Mouse (Mus musculus): ENCODE data around the gene Fam205a1. TPM values are rescaled to one million over a fixed set of nuclear protein-coding genes. Genes with fewer than 3 reads are reported as not detected.
"Not testable (repeated sequence)": the region's sequence is repeated elsewhere in the genome, so short reads cannot be mapped to it uniquely, and the experiment has no call there.

Gene Fam205a1
- polyA plus RNA-seq (2012; rRNA removed) = 0.02 TPM in 1 of 2 replicates, not detected in the other

- DNase-seq (ENCODE audit: low read depth, low spot score) = not testable (repeated sequence)
- 80% methylated on average over 1 of the region's 1 CpGs for WGBS
Measured at GRCm38 (mm10) chr4:42853788-42854187, at the start of gene Fam205a1. TSS of gene Fam205a1 (minus strand) at chr4:42853888.

DNA sequence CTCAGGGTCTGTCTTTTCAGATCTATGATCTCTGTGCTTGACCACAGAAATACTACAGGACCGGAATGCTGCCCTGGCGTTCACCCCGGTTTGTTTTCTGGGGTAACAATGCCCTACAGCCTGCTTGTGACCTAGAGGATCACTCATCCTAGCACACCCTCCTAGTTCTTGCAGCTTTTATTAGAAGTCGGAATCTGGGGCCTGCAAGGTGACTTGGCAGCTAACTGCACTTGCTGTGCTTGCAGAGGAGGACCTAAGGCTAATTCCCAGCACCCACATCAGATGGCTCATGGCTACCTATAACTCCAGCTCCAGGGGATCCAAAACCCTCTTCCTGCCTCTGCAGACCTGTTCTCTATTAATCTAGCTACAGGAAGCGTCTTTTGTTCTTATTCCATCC is 49.0 kb upstream of the Fam205a1 start:
- WGBS = 82% methylated on average over 5 of the region's 5 CpGs
- DNase-seq (ENCODE audit: low read depth, low spot score) = no peak

GRCm38 (mm10) chr4:42902174-42902573 is 48.5 kb upstream of the Fam205a1 start:
- DNase-seq (ENCODE audit: low read depth, low spot score) = no peak
- WGBS = 37% methylated on average over 9 of the region's 9 CpGs

- DNase-seq (ENCODE audit: low read depth, low spot score) = no peak
- 59% methylated on average over 5 of the region's 5 CpGs for WGBS
Measured at GRCm38 (mm10) chr4:42900878-42901277, 47.2 kb upstream of the Fam205a1 start.

DNA sequence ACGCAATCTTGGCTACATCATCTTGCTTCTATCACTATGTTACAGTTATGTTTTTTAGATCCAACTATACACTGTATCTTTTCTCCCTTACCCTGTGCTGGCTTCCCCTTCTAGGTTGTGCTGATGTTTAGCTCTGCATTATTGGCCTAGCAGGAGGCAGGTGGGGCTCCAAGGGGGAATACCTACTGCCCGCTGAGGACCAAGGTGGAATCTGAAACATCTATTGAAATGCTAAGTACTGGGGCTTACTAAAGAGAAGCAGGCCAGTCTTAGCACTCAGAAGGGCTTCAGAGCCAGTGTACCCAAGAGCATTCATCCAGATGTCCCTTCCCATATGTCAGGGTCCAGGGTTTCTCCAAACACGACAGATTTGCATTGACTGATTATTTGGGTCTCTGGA is 45.2 kb upstream of the Fam205a1 start:
- DNase-seq (ENCODE audit: low read depth, low spot score) = no peak
- WGBS = 42% methylated on average over 3 of the region's 3 CpGs

GRCm38 (mm10) chr4:42895118-42895517 is 41.4 kb upstream of the Fam205a1 start:
- DNase-seq (ENCODE audit: low read depth, low spot score) = no peak
- 68% methylated on average over 7 of the region's 7 CpGs for WGBS

DNA sequence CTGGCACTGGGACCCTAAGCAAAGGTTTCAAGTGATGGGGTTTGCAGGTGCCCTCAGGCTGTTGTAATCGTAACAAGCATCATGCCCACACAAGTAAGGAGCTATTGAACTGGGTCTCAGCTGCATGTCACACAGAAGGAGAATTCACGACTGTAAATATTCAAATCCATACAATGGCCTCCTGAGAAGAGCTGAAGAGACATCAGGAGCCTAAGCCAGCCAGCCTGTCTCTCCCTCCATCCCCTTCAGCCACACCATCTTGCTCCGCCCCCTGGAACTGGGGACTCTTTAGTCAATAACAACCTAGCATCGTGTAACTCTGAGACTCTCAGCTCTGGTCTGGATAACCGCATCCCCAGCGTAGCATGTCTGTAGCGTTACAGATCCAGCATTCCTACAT is 37.5 kb upstream of the Fam205a1 start:
- DNase-seq (ENCODE audit: low read depth, low spot score) = no peak
- WGBS = 66% methylated on average over 7 of the region's 7 CpGs

GRCm38 (mm10) chr4:42888806-42889205 is 35.1 kb upstream of the Fam205a1 start:
- no peak for DNase-seq (ENCODE audit: low read depth, low spot score)
- 88% methylated on average over 6 of the region's 6 CpGs for WGBS

GRCm38 (mm10) chr4:42886926-42887325 is 33.2 kb upstream of the Fam205a1 start:
- 78% methylated on average over 6 of the region's 6 CpGs for WGBS

GRCm38 (mm10) chr4:42880677-42880948 is 26.9 kb upstream of the Fam205a1 start:
- DNase-seq (ENCODE audit: low read depth, low spot score) = no peak
- WGBS = 19% methylated on average over 1 of the region's 1 CpGs

More at GRCm38 (mm10) chr4:42886926-42887325, 33.2 kb upstream of the Fam205a1 start:
- DNase-seq (ENCODE audit: low read depth, low spot score) = no peak

DNA sequence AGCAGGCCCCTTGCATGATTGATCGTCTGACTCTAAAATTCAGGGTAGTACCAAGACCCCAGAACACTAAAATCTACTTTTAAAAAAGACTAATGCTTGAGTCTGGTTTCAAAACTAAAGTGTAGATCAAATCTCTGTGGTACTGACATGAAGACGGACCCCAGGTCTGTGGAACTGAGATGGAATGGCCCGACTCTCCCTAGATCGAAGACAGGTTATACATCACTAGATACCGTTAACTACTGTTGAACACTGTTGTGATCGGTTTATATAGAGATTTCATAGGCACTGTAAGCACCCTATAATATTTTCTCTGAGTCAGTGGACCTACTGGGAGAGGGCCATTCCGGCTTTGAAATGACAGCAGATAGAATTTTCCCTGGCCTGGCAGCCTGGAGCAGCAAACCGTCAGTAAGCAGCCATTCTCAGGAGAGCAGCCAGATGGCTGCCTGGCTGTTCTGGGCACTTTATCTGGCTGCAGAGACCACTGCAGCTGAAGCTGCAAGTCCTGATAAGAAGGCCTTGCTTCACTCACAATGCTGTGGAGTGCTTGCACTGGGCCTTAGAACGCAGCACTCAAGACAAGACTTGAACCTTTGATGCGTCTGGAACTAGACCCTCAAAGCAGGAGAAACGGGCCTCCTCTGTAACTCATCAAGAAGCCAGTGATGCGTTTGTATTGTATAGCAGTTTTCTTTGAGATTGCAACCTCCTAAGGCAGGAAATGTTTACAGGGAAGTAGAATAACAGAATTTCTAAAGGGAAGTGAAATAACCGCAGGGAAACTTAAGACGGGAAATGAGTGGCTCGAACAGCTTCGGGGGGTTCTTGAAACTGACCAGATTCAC is 26.4 kb upstream of the Fam205a1 start:
- DNase-seq (ENCODE audit: low read depth, low spot score) = no peak
- WGBS = 75% methylated on average over 16 of the region's 16 CpGs

DNA sequence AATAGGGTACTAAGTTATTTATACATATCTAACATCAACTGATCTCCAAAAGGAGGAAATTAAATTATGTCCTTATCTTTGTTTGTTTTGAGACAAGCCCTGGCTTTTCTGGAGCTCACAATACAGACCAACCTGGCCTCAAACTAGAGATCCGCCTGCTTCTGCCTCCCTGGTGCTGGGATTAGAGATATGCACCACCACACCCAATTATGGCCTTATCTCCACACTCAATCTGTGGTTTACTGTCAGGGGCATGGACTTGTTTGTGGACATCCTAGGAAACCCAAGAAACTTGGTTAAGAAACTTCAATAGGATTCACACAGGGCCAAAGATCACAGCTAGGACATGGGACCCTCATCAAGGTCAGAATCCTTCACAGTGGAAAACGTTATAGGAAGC is 24.0 kb upstream of the Fam205a1 start:
- DNase-seq (ENCODE audit: low read depth, low spot score) = no peak
- 59% methylated on average over 2 of the region's 2 CpGs for WGBS

- 29% methylated on average over 5 of the region's 5 CpGs for WGBS
- DNase-seq (ENCODE audit: low read depth, low spot score) = peak; percentile 10
Measured at GRCm38 (mm10) chr4:42876586-42877291, 23.1 kb upstream of the Fam205a1 start.

- DNase-seq (ENCODE audit: low read depth, low spot score) = no peak
- WGBS = 86% methylated on average over 7 of the region's 7 CpGs
Measured at GRCm38 (mm10) chr4:42874134-42874533, 20.4 kb upstream of the Fam205a1 start, which contains the start of gene Fam205c. TSS of gene Fam205c (minus strand) at chr4:42874234.

- DNase-seq (ENCODE audit: low read depth, low spot score) = no peak
- 75% methylated on average over 16 of the region's 16 CpGs for WGBS
Measured at GRCm38 (mm10) chr4:42872746-42873435, 19.2 kb upstream of the Fam205a1 start.

DNA sequence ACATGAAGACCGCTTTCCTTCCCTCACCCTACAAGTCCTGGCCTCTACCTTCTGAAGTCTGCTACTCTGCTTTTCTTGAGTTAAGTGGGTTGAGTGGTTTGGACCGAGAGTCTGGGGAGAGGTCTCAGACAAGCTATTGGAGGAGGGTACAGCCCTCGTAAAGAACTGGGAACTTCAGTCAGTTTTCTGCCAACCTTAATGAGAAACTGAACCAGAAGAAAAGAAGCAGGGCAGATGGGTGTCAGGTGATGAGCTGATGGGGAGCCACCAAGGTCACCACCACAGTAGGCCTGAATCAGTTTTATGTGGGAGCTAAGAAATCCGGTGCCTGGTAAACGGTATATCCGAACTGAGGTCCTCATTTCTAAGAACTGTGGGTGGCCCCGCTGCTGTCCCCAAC is 18.5 kb upstream of the Fam205a1 start:
- DNase-seq (ENCODE audit: low read depth, low spot score) = no peak
- WGBS = 86% methylated on average over 7 of the region's 7 CpGs

- 69% methylated on average over 5 of the region's 5 CpGs for WGBS
- no peak for DNase-seq (ENCODE audit: low read depth, low spot score)
Measured at GRCm38 (mm10) chr4:42870748-42871147, 17.1 kb upstream of the Fam205a1 start.

GRCm38 (mm10) chr4:42868193-42868592 is 14.5 kb upstream of the Fam205a1 start:
- 85% methylated on average over 5 of the region's 5 CpGs for WGBS
- DNase-seq (ENCODE audit: low read depth, low spot score) = no peak

DNA sequence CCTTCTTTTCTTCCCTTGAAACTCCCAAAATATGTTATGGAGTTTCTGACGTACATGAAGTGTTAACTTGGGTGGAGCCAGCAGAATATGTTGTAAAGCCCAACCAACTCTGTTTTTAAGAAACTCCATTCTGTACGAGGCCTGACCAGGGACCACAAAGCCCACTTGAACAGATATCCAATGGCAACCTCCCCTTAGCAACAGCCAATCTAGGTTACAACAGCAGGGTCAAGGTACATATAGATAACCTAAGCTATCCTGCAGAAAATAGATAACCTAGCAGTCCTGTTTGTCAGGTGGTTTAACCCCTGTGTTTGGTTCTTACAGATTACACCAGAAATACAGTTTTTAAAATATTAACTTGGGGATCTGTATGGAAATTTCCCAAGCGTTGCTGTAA is 13.7 kb upstream of the Fam205a1 start:
- WGBS = 43% methylated on average over 3 of the region's 3 CpGs
- DNase-seq (ENCODE audit: low read depth, low spot score) = no peak

GRCm38 (mm10) chr4:42863487-42863886 is 9.8 kb upstream of the Fam205a1 start:
- not testable (repeated sequence) for DNase-seq (ENCODE audit: low read depth, low spot score)
- WGBS = 82% methylated on average over 5 of the region's 5 CpGs

Measured in large intestine, adult 2 months (tissue).